Mouse (Mus musculus) right cerebral cortex, postnatal 4 days (tissue): Measurements from ENCODE around the gene Abi2.

Experiments used
- DNase-seq: peaks from one replicate; pipeline ENCODE4 v3.0.0-alpha.2; 2022

Abi2 gene

GRCm38 (mm10) chr1:60490510-60490909, 81.1 kb downstream of the Abi2 start:
- no peak for DNase-seq

DNA sequence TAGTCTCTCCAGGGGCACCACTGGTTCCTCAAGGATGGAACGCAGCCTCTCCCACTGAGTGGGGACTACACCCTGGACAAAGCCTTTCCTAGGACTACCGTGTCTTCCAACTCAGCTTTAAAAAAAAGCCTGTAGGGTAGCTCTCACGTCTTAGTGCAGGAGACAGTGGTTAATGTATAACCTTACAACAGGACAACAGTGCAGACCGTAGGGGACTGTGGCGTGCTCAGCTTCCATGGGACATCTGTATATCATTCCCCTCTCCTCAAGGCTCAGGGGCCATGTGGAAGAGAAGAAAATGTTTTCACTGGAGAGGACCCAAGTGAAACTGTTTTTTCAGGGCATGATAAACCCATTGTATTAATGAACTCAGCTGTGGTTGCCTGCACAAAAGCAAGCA, 83.0 kb downstream of the Abi2 start:
- no peak for DNase-seq

GRCm38 (mm10) chr1:60493421-60493820, 84.0 kb downstream of the Abi2 start:
- no peak for DNase-seq

GRCm38 (mm10) chr1:60503456-60503855, 94.0 kb downstream of the Abi2 start:
- DNase-seq: no peak

DNA sequence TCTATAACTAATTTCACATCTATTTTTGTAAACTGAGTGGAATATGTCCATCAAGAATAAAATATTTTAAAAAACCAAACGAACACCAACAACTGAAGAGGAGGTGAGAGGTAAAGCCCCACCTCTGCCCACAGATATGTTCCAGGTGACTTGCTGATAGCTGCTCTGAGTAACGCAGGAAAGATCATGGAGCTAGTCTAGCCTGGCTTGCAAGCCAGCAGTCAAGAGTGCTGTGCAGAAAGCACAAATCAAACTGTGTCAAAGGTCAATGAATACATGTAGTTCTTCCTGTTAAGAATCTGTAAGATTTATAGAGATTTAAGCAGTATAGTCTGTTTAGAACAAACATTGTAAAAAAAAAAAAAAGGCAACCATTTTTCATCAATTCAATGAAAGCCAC, 101.2 kb downstream of the Abi2 start:
- no peak for DNase-seq

- no peak for DNase-seq
These were observed 120.7 kb downstream of the Abi2 start for GRCm38 (mm10) chr1:60530107-60530506.

- DNase-seq: no peak
These were observed 121.2 kb downstream of the Abi2 start for GRCm38 (mm10) chr1:60530636-60531035.
